8 mouse cellular contexts compared by ENCODE assay signal in genomic region chr7:24482208-24483020, GRCm38 (mm10). TPM values are rescaled to one million over a fixed set of nuclear protein-coding genes. Genes with fewer than 3 reads are reported as not detected.
DNase-seq lines count a peak whose midpoint lies in the region; ATAC-seq and TF ChIP-seq lines count a peak whose summit lies in the region.

No protein-coding gene starts in this region.

- TF ChIP-seq POLR2A in myocyte (IDR thresholded peaks at IDR 0.05; ENCODE audit: insufficient read length, low read depth) = no peak

- under 1% methylated on average over 24 of the region's 38 CpGs for WGBS in kidney, embryonic 15.5 days
- WGBS in embryonic facial prominence, embryonic 11.5 days = 8% methylated on average over 8 of the region's 38 CpGs
- WGBS in hindbrain, postnatal 0 days = under 1% methylated on average over 10 of the region's 38 CpGs

- peaks cover 41% of the 10 kb centered on the region; the same call in 1 of the 2 replicates for H3K27me3 ChIP-seq in kidney, embryonic 15.5 days
- no peaks in the 10 kb centered on the region; the same call in 1 of the 2 replicates for H3K27me3 ChIP-seq in embryonic facial prominence, embryonic 11.5 days (ENCODE audit: control insufficient read depth, insufficient read depth, low read length)
- H3K27me3 ChIP-seq in hindbrain, postnatal 0 days (ENCODE audit: insufficient read depth, low read length) = no peaks in the 10 kb centered on the region
- no peaks in the 10 kb centered on the region for H3K27me3 ChIP-seq in myocyte (ENCODE audit: control insufficient read depth, insufficient read depth, insufficient read length)

- peak overlapping the region; percentile 95 for H3K4me2 ChIP-seq in kidney, embryonic 15.5 days
- H3K4me2 ChIP-seq in embryonic facial prominence, embryonic 11.5 days (ENCODE audit: low read depth, low read length) = peak overlapping the region; percentile 96
- peak overlapping the region; percentile 86 for H3K4me2 ChIP-seq in hindbrain, postnatal 0 days (ENCODE audit: low read depth, low read length)
- H3K4me2 ChIP-seq in myocyte (ENCODE audit: low read depth) = peak overlapping the region; percentile 63

- H3K4me3 ChIP-seq in kidney, embryonic 15.5 days (replicated peaks) = peak overlapping the region; percentile 74
- H3K4me3 ChIP-seq in embryonic facial prominence, embryonic 11.5 days (ENCODE audit: low read depth, low read length) = peak overlapping the region; percentile 66
- H3K4me3 ChIP-seq in hindbrain, postnatal 0 days (ENCODE audit: low read length) = peak overlapping the region; percentile 72
- H3K4me3 ChIP-seq in myocyte = peak overlapping the region; percentile 37

- ATAC-seq in kidney, embryonic 15.5 days (replicated peaks; ENCODE audit: low FRiP score) = peak; percentile 12
- ATAC-seq in embryonic facial prominence, embryonic 11.5 days (replicated peaks; ENCODE audit: insufficient number of reproducible peaks, low FRiP score, low TSS enrichment, low read depth) = peak; percentile 17; the same call in 1 of the 2 replicates
- ATAC-seq in hindbrain, postnatal 0 days = peak; percentile 39

- H3ac ChIP-seq in myocyte (ENCODE audit: control insufficient read depth, insufficient read length) = peak overlapping the region; percentile 53

- H3K27ac ChIP-seq in kidney, embryonic 15.5 days = no peak overlapping the region
- no peak overlapping the region for H3K27ac ChIP-seq in embryonic facial prominence, embryonic 11.5 days (replicated peaks; ENCODE audit: low read depth, low read length)
- H3K27ac ChIP-seq in hindbrain, postnatal 0 days = peak overlapping the region; percentile 89

- peak overlapping the region; percentile 64 for H3K9ac ChIP-seq in kidney, embryonic 15.5 days
- H3K9ac ChIP-seq in embryonic facial prominence, embryonic 11.5 days (replicated peaks; ENCODE audit: low read length) = peak overlapping the region; percentile 68
- H3K9ac ChIP-seq in hindbrain, postnatal 0 days (replicated peaks; ENCODE audit: low read length) = peak overlapping the region; percentile 92

- H3K36me3 ChIP-seq in kidney, embryonic 15.5 days = no peaks in the 10 kb centered on the region
- no peaks in the 10 kb centered on the region for H3K36me3 ChIP-seq in embryonic facial prominence, embryonic 11.5 days (replicated peaks; ENCODE audit: control insufficient read depth, insufficient read depth, low read depth, low read length)
- H3K36me3 ChIP-seq in hindbrain, postnatal 0 days (ENCODE audit: insufficient read depth, low read length) = no peaks in the 10 kb centered on the region
- H3K36me3 ChIP-seq in myocyte (ENCODE audit: control insufficient read depth, insufficient read depth) = no peaks in the 10 kb centered on the region

- peaks cover 6% of the 10 kb centered on the region for H3K79me2 ChIP-seq in myocyte (ENCODE audit: control insufficient read depth, insufficient read depth)

- no peaks in the 10 kb centered on the region for H3K9me3 ChIP-seq in kidney, embryonic 15.5 days (replicated peaks)
- no peaks in the 10 kb centered on the region for H3K9me3 ChIP-seq in embryonic facial prominence, embryonic 11.5 days (replicated peaks; ENCODE audit: control insufficient read depth, low read length)
- no peaks in the 10 kb centered on the region for H3K9me3 ChIP-seq in hindbrain, postnatal 0 days (ENCODE audit: low read length)

- peaks cover 34% of the 10 kb centered on the region for H3K4me1 ChIP-seq in kidney, embryonic 15.5 days
- no peaks in the 10 kb centered on the region for H3K4me1 ChIP-seq in embryonic facial prominence, embryonic 11.5 days (ENCODE audit: control insufficient read depth, insufficient read depth, low read length)
- H3K4me1 ChIP-seq in hindbrain, postnatal 0 days (ENCODE audit: insufficient read depth, low read length) = peaks cover 33% of the 10 kb centered on the region; the same call in 1 of the 2 replicates

- TF ChIP-seq CTCF in hindbrain, postnatal 0 days (IDR thresholded peaks at IDR 0.05; ENCODE audit: low read depth) = no peak

- no peak for DNase-seq in kidney, postnatal 25 days
- DNase-seq in embryonic facial prominence, embryonic 11.5 days (ENCODE audit: low spot score) = no peak
- no peak for DNase-seq in hindbrain, postnatal 0 days (ENCODE audit: low spot score)
- no peak for DNase-seq in retina, postnatal 1 day
- no peak for DNase-seq in thymus, postnatal 14 days
- no peak for DNase-seq in frontal cortex, postnatal 10 days (ENCODE audit: low spot score in 2 of 2)

TF ChIP-seq in myocyte, 11 proteins besides CTCF, POLR2A, EP300 and RAD21:
- TF ChIP-seq MAX (IDR thresholded peaks at IDR 0.05; ENCODE audit: low read depth) = no peak
- TF ChIP-seq MYOG (IDR thresholded peaks at IDR 0.05; ENCODE audit: control insufficient read depth in 1 of 3, insufficient read depth in 1 of 3, insufficient read length in 2 of 3, low read depth in 2 of 3) = no peak
- TF ChIP-seq TCF12 (IDR thresholded peaks at IDR 0.05; ENCODE audit: insufficient read depth, poor library complexity, severe bottlenecking) = no peak
- no peak for TF ChIP-seq POLR2AphosphoS2 (IDR thresholded peaks at IDR 0.05; ENCODE audit: insufficient read length, low read depth)
- no peak for TF ChIP-seq MYOD1 (IDR thresholded peaks at IDR 0.05; ENCODE audit: control insufficient read depth in 1 of 3, insufficient read length in 2 of 3, low read depth in 2 of 3)
- TF ChIP-seq TCF3 (IDR thresholded peaks at IDR 0.05; ENCODE audit: insufficient read length, low read depth) = no peak
- no peak for TF ChIP-seq REST (IDR thresholded peaks at IDR 0.05; ENCODE audit: insufficient read depth, insufficient read length)
- TF ChIP-seq CEBPB (IDR thresholded peaks at IDR 0.05; ENCODE audit: insufficient read depth, poor library complexity, severe bottlenecking) = no peak
- no peak for TF ChIP-seq USF1 (IDR thresholded peaks at IDR 0.05; ENCODE audit: low read depth)
- no peak for TF ChIP-seq SRF (IDR thresholded peaks at IDR 0.05; ENCODE audit: control insufficient read depth, insufficient read length, low read depth)
- no peak for TF ChIP-seq E2F4 (IDR thresholded peaks at IDR 0.05; ENCODE audit: insufficient read depth)

RNA-seq across cellular contexts. Expression of gene Cadm4, which starts 0.6 kb away (rescaled TPM):
- polyA plus RNA-seq in kidney, embryonic 15.5 days (2015; fragmentation: Nextera tagmentation; extraction: Ambion mirVana) = 6.8 and 7.3 TPM in 2 replicates
- polyA plus RNA-seq in embryonic facial prominence, embryonic 11.5 days (2014; fragmentation: Nextera tagmentation; extraction: Ambion mirVana) = 1.9 and 3.6 TPM in 2 replicates
- 423 and 447 TPM in 2 replicates for total RNA-seq in hindbrain, postnatal 0 days (2014; rRNA removed)
- polyA plus RNA-seq in hindbrain, postnatal 0 days (2015; fragmentation: Nextera tagmentation; extraction: Ambion mirVana) = 97.9 and 101 TPM in 2 replicates
- 54.4 TPM for polyA plus RNA-seq in myocyte (2012; fragmentation: generic; extraction: Trizol)

RNA-seq across cellular contexts. Expression of gene Plaur, which starts 20.1 kb away (rescaled TPM):
- polyA plus RNA-seq in kidney, embryonic 15.5 days (2015; fragmentation: Nextera tagmentation; extraction: Ambion mirVana) = 14.4 and 15.3 TPM in 2 replicates
- 1.1 and 2.1 TPM in 2 replicates for polyA plus RNA-seq in embryonic facial prominence, embryonic 11.5 days (2014; fragmentation: Nextera tagmentation; extraction: Ambion mirVana)
- 3.0 and 4.8 TPM in 2 replicates for total RNA-seq in hindbrain, postnatal 0 days (2014; rRNA removed)
- polyA plus RNA-seq in hindbrain, postnatal 0 days (2015; fragmentation: Nextera tagmentation; extraction: Ambion mirVana) = 1.3 and 1.4 TPM in 2 replicates
- polyA plus RNA-seq in myocyte (2012; fragmentation: generic; extraction: Trizol) = 32.5 TPM

RNA-seq across cellular contexts. Expression of gene Zfp428, which starts 24.4 kb away (rescaled TPM):
- polyA plus RNA-seq in kidney, embryonic 15.5 days (2015; fragmentation: Nextera tagmentation; extraction: Ambion mirVana) = 61.6 and 66.6 TPM in 2 replicates
- 52.5 and 58.0 TPM in 2 replicates for polyA plus RNA-seq in embryonic facial prominence, embryonic 11.5 days (2014; fragmentation: Nextera tagmentation; extraction: Ambion mirVana)
- 138 and 152 TPM in 2 replicates for total RNA-seq in hindbrain, postnatal 0 days (2014; rRNA removed)
- 219 and 222 TPM in 2 replicates for polyA plus RNA-seq in hindbrain, postnatal 0 days (2015; fragmentation: Nextera tagmentation; extraction: Ambion mirVana)
- polyA plus RNA-seq in myocyte (2012; fragmentation: generic; extraction: Trizol) = 30.0 TPM

RNA-seq across cellular contexts. Expression of gene AC161166.1, which starts 29.8 kb away (rescaled TPM):
- 0.48 and 0.68 TPM in 2 replicates for polyA plus RNA-seq in kidney, embryonic 15.5 days (2015; fragmentation: Nextera tagmentation; extraction: Ambion mirVana)
- 0.25 and 0.32 TPM in 2 replicates for polyA plus RNA-seq in embryonic facial prominence, embryonic 11.5 days (2014; fragmentation: Nextera tagmentation; extraction: Ambion mirVana)
- not detected in 2 replicates for total RNA-seq in hindbrain, postnatal 0 days (2014; rRNA removed)
- polyA plus RNA-seq in hindbrain, postnatal 0 days (2015; fragmentation: Nextera tagmentation; extraction: Ambion mirVana) = 0.19 and 0.55 TPM in 2 replicates
- polyA plus RNA-seq in myocyte (2012; fragmentation: generic; extraction: Trizol) = 0.10 TPM

RNA-seq across cellular contexts. Expression of gene Irgc1, which starts 30.3 kb away (rescaled TPM):
- polyA plus RNA-seq in kidney, embryonic 15.5 days (2015; fragmentation: Nextera tagmentation; extraction: Ambion mirVana) = not detected in 2 replicates
- polyA plus RNA-seq in embryonic facial prominence, embryonic 11.5 days (2014; fragmentation: Nextera tagmentation; extraction: Ambion mirVana) = not detected in 2 replicates
- not detected in 2 replicates for total RNA-seq in hindbrain, postnatal 0 days (2014; rRNA removed)
- not detected in 2 replicates for polyA plus RNA-seq in hindbrain, postnatal 0 days (2015; fragmentation: Nextera tagmentation; extraction: Ambion mirVana)
- polyA plus RNA-seq in myocyte (2012; fragmentation: generic; extraction: Trizol) = 0.32 TPM
